Mouse (Mus musculus) CD8-positive naive resting alpha-beta T cell, adult 57 days (primary cell): ENCODE results near the gene Bsph1. TPM values are rescaled to one million over a fixed set of nuclear protein-coding genes. Genes with fewer than 3 reads are reported as not detected.

ENCODE experiments used
- total RNA-seq: library from RNA; stranded (reverse); gene quantifications from one replicate; pipeline ENCODE4 v1.2.4, GENCODE M21; 2023

Bsph1 gene
- total RNA-seq: not detected

DNA sequence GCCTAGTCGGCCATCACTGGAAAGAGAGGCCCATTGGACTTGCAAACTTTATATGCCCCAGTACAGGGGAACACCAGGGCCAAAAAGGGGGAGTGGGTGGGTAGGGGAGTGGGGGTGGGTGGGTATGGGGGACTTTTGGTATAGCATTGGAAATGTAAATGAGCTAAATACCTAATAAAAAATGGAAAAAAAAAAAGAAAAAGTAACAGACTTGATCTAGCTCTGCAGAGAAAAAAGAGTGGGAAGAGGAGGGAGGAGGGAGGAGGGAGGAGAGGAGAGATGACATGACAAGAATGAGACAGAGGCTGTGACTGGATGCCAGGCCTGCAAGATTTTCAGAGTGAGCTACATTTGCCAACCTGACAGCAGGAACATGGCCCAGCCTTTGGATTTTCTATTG lies at the start of gene Bsph1:
Gene Bsph1 (plus strand): TSS at position 301 of the 400 bp plus-strand sequence.

Other genes with a start within 250 kb of the Bsph1 start
- not detected for gene Vmn1r89, start 237.8 kb upstream of the Bsph1 start, total RNA-seq
- gene Lig1, start 173.6 kb upstream of the Bsph1 start, total RNA-seq: 21.1 TPM
- 6.5 TPM for gene Zswim9, start 172.1 kb upstream of the Bsph1 start, total RNA-seq
- gene Pla2g4c, start 126.2 kb upstream of the Bsph1 start, total RNA-seq: 0.34 TPM
- gene Cabp5, start 52.7 kb upstream of the Bsph1 start, total RNA-seq: not detected
- not detected for gene Bsph2, start 120.2 kb downstream of the Bsph1 start, total RNA-seq
- gene Sult2a5, start 173.1 kb downstream of the Bsph1 start, total RNA-seq: not detected